Mouse (Mus musculus) right cerebral cortex, adult 18-20 months (tissue): ENCODE results near the gene Efcab1.
"Not testable (repeated sequence)": the region's sequence is repeated elsewhere in the genome, so short reads cannot be mapped to it uniquely, and the experiment has no call there.

Experiments used
- DNase-seq: peaks from one replicate; pipeline ENCODE4 v3.0.0; 2022; ENCODE audit warnings: mixed read lengths

Efcab1 gene

DNA sequence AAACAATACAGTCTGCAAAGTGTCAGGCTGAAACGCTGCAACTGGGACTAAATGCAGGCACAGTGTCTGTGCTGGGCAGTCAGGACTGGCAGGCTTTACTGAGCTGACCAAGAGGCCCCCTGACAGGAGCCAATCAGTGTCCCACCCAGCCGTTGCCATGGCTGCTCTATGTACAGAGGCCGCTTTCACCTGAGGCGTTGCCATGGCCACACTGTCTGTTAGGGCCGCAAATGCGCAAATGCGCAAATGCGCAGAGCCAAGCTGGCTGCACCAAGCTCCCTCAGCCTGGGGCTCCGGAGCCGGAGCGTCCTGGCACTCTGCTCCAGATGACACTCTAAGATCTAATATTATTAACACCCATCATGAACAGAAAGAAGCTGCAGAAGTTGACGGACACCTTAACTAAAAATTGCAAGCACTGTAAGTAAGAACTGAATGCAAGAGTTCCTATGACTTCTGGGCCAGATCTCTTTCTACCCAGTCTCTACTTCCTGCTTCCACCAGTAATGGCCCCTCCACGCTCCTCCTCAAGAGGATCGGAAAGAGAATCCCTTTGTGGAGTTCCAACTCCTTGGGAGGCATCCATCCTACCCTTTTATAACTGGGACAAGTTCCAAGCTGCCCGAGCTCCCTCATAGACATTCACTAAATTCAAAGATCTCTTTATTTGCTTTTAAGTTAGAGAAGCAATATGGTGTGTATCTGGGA, at the start of gene Efcab1:
Efcab1 (plus strand) TSS at position 214 of the 708 bp plus-strand sequence.
- DNase-seq: peak; percentile 50

DNA sequence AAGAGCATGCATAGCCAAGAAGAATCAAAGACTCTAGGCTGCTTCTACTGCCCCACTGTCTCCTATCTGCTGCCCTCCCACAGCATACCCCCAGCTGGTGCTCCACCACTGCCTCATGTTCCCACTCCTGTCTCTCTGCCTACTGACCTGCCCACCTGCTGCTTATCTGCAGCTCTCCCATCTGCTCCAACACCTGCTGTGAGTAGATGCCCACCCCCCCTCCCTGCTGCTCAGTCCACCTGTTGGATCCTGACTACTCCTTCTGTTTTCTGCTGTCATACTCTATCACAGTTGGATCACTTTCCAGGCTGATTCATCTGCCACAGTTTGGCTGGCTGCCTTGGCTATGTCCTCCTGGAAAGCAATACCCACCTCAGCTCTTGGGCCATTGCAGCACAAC, 47.0 kb upstream of the Efcab1 start:
- DNase-seq: peak; percentile 0

DNA sequence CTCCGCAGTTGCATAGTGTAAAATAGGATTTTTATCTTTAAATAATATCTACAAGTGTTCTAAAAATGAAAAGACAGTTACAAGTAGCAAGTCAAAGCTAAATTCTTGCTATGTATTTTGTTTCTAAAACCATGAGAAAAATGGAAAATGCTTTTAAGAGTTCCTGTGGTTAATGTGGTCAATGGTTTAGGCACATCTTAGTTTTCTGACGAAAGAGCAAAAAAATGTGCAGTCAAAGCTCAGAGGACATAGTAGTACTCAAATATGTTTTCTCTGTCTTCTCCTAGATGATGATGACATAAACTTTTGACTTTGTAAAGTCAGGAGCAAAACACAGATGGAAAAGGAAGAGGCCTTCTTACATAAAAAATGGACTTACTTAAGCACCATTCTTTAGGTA, 21.5 kb upstream of the Efcab1 start:
- DNase-seq: no peak

DNA sequence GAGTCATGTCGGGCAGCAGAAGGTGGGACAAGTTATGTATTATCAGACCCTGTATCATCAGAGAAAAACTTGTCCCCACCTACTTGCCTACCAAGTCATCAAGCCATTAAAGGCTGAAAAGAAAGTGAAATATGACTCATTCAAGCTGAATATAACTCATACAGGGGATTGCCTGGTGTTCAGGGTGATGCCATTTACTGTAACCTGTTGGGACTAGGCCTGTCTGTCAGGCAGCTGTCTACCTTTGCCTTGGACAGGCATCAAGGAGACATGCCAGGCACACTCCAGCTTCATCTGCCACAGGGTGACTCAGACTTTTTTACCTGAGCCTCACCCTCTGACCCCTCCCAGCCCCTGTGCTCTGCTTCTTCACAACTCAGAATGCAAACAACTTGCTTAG, 21.0 kb upstream of the Efcab1 start:
- no peak for DNase-seq

DNA sequence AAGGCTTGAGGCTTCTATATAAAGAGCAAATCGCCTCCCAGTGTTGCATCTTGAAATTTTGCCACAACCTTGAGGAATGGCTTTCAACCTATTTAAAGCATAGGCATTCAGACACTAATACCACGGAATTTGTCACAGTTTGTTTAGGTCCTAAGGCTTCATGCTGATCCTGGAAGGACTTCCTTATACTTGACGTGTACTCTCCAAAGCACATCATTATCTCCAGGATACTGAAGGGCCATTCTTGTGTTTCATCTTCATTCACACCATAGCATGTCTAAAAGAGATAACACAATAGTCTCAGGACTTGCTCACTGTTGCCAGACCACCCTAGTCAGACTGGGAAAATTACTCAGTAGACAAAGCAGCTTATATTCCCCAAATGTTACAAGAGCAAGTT, 13.9 kb upstream of the Efcab1 start:
- no peak for DNase-seq

DNA sequence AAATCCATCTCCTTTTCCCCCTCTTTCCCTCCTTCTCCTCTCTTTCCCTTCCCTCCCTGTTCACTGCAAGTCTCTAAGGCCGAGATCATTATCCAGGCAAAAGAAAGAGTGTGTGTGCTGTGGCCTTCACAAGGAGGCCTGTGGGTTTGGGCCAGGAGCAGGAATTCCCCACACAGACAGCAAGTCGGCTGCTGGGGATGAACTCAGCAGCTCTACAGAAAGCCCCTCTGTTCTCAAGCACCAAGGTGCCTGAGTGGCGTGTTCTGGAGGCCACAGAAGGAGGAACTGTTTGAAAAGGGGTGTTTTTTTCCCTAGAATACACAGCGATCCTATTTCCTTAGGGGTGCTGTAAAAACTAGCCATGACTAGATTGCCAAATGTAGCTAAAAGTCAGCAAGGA, 12.5 kb upstream of the Efcab1 start:
- DNase-seq: no peak

DNA sequence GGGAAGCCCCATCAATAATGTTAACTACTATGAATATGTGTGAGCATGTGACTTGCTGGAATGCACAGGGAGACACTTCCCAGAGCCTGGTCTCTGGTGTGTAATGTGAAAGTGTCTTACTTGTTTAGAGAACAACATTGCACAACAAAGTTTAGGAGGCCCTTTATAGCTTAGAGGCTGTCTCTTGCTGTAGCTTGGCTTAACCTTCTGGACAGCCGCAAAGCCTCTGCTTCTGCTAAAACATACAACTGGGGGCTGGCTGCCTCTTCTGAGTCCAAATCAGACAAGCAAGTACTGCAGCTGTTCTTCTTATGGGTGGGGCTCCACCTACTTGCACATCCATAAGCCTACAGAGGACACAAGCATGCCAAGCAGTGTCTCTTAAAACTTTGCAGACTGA, 11.7 kb upstream of the Efcab1 start:
- no peak for DNase-seq

DNA sequence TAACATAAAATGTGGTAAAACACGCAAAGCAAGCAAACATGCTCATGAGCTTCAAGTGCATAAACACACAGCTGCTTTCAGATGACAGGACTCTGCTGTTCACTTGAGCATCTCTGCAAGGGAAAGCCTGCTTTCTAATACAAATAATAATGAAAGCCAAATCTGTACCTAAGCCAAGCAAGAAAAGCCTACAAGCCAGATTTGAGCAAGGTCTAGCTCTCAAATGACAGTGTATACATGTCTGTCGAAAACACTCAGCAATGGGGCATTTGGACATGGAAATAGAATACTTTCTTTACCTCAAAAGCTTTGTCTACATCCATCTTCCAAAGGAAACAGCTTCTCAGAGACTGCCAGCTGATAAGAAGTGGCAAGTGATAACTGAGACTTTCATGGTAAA, 10.9 kb upstream of the Efcab1 start:
- no peak for DNase-seq

DNA sequence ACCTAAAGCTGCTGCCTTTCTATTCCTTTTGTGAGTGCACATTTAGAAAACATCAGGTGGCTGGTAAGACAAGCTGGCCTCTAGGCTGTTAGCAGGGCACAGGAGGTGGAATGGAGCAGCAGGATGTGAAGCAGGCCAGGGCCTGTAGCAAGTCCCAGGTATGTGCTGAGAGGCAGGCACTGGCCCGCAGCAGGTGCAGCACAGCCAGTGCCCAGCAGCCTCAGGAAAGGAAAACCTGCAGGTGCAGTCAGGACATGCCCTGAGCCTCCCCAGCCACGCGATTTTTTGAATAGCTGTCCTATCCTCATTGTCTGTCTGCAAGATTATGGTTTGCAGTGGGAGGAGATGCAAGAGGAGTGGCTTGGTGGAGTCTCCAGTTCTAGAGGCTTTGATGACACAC, 24.3 kb downstream of the Efcab1 start:
- not testable (repeated sequence) for DNase-seq

DNA sequence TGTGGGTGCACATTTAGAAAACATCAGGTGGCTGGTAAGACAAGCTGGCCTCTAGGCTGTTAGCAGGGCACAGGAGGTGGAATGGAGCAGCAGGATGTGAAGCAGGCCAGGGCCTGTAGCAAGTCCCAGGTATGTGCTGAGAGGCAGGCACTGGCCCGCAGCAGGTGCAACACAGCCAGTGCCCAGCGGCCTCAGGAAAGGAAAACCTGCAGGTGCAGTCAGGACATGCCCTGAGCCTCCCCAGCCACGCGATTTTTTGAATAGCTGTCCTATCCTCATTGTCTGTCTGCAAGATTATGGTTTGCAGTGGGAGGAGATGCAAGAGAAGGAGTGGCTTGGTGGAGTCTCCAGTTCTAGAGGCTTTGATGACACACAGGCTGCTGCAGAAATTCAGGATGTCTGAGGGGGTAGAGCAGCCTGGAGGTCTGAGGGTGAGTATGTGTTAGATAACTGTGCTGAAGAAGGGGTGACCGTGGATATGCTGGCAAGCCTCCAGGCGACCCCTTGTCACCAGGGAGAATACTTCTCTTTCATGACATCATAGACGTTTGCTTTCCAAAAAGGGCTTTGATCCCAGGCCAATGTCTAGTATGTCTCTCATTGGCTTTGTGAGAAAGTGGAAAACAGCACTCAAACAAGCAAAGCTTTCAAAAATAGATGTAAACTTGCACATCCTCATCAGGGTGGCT, 30.2 kb downstream of the Efcab1 start:
- not testable (repeated sequence) for DNase-seq

DNA sequence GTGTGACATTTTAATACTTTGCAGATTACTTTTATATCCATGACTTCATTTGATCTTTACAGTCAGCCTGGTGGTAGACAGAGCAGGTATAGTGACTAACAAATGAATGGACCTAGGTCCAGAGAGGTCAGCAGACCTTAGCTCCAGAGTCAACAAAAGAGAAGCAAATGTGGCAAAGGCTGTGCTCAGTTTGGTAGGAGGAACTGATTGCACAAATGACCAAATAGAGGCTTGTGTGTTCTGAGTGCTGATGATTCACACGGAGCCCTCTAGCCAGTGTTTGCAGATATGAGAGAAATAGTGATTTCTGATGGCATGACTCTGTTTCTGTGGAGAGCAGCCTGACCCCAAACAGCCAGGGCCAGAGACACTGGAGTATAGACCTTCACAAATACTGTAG, 33.1 kb downstream of the Efcab1 start:
- DNase-seq: no peak

DNA sequence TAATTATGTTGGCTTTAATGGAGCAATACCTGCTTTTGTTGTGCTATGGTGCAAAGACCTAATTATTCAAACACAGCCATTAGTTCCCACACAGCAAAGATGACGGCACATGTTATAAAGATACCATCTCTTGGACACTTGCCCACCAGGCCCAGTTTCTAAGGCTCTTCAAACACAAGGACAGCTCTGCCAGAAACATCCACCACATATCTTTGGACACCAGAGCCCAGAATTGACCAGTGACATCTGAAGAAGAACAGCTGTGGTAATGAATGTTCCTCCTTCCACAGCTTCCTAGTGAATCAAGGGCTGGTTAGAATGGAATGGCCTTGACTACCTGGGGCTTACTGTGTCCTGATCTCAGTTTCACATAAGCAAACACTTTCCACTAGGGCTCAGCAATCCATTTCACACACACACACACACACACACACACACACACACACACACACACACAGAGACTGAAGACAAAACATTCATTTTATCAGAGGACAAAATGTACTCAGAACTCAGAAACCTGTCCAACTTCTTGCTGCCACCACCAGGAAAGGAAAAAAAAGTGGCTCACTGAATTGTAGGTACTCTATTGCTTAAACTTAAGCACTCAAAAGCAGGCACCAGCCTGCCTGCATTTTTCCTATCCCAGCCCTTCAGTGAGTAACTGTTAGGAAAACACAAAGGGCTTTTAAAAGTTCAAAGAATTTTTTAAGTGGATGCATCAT, 33.7 kb downstream of the Efcab1 start:
- no peak for DNase-seq

DNA sequence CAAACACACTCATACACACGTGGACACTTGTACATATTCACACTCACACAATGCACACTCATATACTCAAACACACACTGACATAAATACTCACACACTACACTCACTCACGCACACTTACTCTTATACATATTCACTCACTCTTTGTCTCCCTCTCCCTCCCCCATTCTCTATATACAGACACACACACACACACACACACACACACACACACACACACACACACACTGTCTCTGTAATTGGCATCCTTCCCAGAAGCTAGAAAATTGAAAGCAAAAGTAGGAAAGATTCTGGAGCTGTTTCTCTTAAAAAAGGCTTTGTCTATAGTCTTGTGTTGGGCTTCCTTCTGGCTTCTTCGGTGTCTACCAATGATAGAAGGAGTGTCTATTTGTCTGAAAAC, 34.5 kb downstream of the Efcab1 start:
- no peak for DNase-seq

DNA sequence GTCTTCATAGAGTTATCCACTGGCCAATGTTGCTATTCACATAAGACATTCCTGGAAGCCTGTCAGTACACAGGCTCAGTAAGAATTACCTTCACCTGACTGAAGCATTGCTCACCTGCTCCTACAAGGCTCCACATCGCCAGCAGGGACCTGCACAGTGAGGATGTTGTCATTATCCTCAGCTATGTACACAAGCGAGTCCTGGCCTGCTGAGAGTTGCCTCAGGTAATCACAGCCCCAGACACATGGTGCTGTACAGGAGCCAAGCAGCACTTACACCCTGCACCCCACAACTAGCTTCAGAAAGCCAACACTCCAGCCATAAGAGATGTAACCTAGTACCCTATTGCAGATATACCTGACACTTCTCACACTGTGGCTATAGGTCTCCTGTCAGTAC, 37.1 kb downstream of the Efcab1 start:
- DNase-seq: no peak

DNA sequence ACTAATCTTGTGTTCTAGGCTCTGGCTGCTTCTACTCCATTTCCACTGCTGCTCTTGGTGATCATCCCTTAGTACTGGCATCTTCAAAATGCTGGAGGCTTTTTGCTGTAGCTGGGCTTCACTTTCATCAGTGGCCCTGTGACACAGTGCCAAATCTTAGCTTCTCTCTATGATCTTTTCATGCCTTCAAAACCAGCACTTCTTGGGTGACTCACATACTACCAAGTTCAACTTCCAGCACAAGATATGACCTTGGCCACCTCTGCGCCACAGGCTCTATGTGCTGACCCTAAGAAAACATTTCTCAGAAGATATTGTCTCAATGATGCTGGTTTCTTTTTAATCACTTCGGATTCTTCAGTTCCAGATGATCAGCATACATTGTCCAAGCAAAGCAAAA, 41.2 kb downstream of the Efcab1 start:
- DNase-seq: not testable (repeated sequence)

DNA sequence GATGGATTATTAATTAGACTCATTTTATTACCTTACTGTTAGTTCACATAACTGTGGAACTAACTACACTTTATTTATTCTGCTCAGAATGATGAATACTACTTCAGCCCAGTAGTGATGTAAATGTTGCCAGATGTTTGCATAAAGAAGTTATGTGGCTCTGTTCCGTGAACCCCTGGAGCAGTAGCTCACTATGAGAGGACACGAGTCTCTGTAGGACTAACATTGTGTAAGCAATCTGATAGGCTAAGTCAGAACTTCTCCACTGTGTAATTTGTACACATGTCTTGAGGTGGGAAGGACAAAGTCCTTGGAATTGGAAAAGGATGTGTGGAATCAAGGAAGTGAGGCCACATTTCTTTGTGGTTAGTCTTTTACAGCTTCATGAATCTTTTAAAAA, 45.5 kb downstream of the Efcab1 start:
- DNase-seq: no peak

DNA sequence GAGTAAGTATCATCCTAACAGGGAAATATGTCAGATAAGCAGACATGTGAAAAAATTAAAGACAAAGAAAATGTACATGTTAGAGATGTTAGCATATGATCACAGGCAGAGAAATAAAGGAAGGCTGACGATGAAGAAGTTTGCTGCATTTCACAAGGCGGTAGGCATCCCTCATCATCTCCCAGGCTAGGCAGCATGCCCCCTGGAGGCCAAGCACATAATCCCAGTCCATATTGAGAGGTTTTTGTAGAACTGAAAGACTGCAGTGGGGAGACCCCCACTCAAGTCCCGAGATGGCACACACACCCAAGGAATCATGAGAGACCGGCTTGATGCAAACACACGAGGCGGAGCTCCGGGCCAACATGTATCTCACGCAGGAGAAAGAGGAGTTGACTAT, 53.3 kb downstream of the Efcab1 start:
- DNase-seq: no peak

DNA sequence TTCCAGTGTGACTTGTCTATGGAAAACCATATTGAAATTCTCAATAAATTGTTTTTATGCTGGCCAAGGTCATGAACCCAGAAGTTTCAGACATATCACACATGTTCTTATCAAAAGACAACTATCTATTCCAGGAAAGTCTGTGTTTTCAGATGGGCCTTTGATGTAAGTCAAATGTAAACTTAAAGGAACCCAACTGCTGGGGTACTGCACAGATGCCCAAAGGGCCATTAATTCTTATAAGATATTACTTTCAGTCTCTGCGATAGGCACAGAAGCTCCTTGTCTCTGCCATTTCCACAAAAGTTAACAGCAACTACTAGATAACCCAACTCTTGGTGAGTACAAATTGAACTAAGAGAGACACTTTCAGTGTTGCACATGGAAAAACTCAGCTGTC, 67.3 kb downstream of the Efcab1 start:
- no peak for DNase-seq

DNA sequence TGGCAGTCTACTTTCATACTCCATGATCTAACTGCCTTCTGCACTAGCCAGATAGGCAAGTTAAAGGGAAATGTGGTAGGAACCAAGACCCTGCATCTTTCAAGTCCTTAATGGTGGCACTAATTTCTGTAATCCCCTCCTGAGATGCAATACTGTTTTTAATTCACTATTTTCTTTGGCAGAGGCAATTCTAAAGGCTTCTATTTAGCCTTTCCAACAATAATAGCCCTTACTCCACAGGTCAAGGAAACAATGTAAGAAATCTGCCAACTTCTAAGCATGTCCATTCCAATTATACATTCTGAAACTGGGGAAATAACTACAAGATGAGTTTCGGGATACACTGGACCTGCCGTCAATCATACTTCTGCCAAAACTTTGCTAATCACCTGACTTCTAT, 72.8 kb downstream of the Efcab1 start:
- DNase-seq: no peak

DNA sequence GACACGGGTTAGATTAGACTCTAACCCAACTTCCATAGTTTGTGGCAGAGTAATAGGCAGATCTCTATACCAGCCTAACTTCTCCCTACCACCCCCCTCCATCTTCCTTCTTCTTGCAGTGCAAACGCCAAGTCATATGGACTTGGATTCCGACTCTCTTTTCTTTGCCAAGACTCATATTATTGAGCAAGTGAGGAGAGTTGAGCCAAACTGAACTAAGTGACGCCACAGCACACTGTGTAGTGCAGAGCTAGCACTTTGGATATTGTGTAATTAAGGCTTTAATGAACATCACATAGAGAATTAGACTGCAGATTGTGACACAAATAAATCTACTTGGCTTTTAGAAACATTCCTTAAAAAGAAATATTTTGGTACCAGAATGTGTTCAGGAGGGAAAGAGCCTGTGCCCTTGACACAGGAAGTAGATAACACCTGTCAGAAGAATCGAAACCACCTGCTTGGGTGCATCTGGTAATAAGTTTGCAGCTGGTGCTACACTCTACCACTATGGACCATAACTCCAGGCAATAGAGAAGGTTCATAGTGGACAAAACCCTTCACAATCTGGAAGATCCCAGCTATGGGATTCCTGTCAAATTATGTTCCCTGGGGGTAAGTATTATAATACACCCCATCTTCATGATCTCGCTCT, 83.3 kb downstream of the Efcab1 start:
- DNase-seq: no peak

DNA sequence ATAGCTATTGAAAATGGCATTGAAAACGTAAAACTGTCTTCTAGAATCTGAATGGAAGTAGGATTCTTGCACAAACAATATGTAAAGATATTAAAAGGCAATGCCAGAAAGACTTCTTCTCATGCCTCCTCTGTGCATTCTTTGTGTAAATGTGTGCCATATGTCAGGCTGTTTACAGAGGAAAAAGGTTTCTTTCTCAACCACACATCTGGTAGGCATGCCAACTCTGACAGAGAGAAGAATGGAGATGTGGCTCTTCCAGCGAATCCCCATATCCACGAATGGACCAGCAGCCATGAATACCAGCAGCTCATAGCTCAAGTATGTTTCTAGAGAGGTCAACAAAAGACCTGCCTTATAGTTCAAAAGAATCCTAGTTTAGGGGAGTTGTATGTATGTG, 84.6 kb downstream of the Efcab1 start:
- DNase-seq: no peak

DNA sequence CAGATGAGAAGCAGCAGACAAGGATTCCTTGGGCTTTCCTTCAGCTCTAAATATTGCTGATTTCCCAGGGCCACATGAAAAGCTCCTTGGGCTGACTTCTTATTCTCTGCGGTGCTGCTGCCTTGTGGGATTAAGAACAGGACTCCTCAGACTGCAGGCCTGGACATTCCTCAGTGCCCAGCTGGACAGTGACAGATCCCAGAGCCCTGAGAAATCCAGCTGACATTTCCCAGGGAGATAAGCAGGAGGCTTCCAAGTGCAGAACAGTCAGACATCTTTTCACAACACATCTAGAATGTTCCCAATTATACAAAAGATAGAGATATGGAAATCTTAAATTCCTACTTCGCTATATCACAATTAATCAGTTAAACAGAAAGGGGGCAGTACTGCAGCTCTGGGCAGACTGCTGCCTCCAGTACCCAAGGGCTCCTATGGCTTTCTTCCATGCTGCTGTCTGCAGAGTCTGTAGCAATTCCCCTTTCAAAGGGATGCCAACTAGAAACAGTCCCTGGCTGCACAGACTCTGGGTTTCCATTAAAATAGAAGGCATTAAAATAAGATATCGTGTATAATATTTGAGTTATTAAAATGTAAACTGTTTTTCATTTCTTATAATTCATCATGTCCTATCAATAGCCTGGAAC, 86.2 kb downstream of the Efcab1 start:
- no peak for DNase-seq

DNA sequence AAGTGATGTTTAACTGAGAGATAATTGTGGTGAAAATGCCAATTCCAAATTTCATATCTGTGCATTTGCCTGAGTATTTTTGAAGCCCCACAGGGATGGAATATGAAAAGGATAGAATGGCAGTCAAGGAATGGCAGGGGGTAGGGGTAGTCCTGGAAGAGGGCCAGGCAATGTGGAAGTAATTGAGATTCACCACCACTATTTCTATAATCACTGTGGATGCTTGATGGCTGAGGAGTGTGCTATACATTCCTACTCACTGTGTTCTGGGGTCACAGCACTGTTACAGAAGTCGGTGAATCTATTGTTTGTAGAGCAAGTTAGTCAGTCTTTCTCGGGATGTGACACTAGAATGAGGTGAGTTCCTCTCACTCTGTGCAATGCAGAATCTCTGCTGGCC, 108.3 kb downstream of the Efcab1 start:
- DNase-seq: no peak
